Mouse (Mus musculus): Measurements from ENCODE around the gene Rbm20.

- TF ChIP-seq RAD21 (IDR thresholded peaks at IDR 0.05; ENCODE audit: low read depth, low read length) (no peak), MEF2A (IDR thresholded peaks at IDR 0.05; ENCODE audit: extremely low read depth, insufficient replicate concordance, low read depth, low read length, poor library complexity, severe bottlenecking) (no peak), TAL1 (IDR thresholded peaks at IDR 0.05; ENCODE audit: low read length) (no peak), BHLHE40 (IDR thresholded peaks at IDR 0.05; ENCODE audit: borderline replicate concordance, low read depth, low read length) (no peak), CTCF (IDR thresholded peaks at IDR 0.05 in 2 of 3, conservative IDR thresholded peaks at IDR 0.05 in 1 of 3; ENCODE audit: control insufficient read depth in 1 of 3, insufficient read depth in 1 of 3, low read depth in 2 of 3, low read length in 3 of 3, poor library complexity in 1 of 3, severe bottlenecking in 1 of 3) (no peak), MAFK (IDR thresholded peaks at IDR 0.05; ENCODE audit: borderline replicate concordance, low read depth, low read length) (no peak), MXI1 (IDR thresholded peaks at IDR 0.05; ENCODE audit: low read depth, low read length) (no peak), POLR2A (IDR thresholded peaks at IDR 0.05; ENCODE audit: control insufficient read depth in 1 of 2, insufficient read depth in 1 of 2, low read depth in 1 of 2, low read length in 2 of 2, poor library complexity in 1 of 2) (no peak), ZC3H11A (IDR thresholded peaks at IDR 0.05; ENCODE audit: low read depth, low read length) (no peak), HCFC1 (IDR thresholded peaks at IDR 0.05; ENCODE audit: low read depth, low read length) (no peak), NRF1 (IDR thresholded peaks at IDR 0.05; ENCODE audit: insufficient read depth, low read depth, low read length, poor library complexity, severe bottlenecking) (no peak), GATA1 (IDR thresholded peaks at IDR 0.05; ENCODE audit: low read depth, low read length) (no peak)
Observed at GRCm38 (mm10) chr19:53810584-53810983, 133.5 kb downstream of the Rbm20 start.

All from MEL (cell line).